Mouse (Mus musculus) heart, postnatal 0 days (tissue): ENCODE results near the gene Prkra.

Experiments
- CTCF ChIP-seq: IDR thresholded peaks from 2 replicates; pipeline ENCODE4 v1.5.1; 2016; ENCODE audit warnings: antibody characterized with exemption, control low read depth, low read depth
- EP300 ChIP-seq: IDR thresholded peaks from 2 replicates; pipeline ENCODE4 v1.6.1; 2016; ENCODE audit warnings: antibody characterized with exemption, low read depth

DNA sequence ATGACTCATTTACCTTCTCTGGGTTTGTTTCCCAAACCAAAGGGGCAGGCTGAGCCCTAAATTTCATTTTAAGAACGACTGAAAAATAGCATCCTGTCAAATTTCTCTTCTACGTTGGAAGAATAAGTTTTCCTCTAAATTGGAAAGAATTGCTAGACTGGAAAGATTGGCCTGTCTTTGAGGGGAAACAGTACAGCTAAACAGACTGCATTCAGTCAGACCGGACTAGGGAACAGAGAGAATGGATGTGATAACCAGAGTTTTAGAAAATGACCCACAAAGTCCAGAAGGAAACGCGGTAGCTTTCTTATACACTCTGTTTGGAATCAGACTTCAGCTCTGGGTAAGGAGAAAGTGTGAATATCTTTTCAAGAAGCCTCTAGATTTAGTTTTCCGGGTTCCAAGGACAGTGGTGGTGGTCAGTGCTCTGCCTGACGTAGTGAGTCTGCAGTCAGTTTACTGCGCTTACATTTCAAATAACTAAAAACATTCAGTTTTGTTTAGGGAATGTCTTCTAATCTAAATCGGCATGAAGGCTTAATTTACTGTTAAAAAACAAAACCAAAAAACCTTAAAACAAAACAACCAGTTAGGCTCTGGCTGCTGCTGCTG, 24.4 kb upstream of the Prkra start:
- TF ChIP-seq EP300 = no peak
- TF ChIP-seq CTCF = no peak
